Mouse (Mus musculus): ENCODE results near the gene Atp6v0c. TPM values are rescaled to one million over a fixed set of nuclear protein-coding genes. Genes with fewer than 3 reads are reported as not detected.
A peak's percentile ranks its signal among the peaks of the same experiment; 100 is the strongest.
"Not testable (repeated sequence)": the region's sequence is repeated elsewhere in the genome, so short reads cannot be mapped to it uniquely, and the experiment has no call there.

Gene Atp6v0c
- polyA plus RNA-seq, 2 experiments: 236 to 326 TPM

GRCm38 (mm10) chr17:24131570-24131969 lies 37.9 kb downstream of the Atp6v0c start:
- H3K4me2 ChIP-seq (ENCODE audit: low read depth): no peak overlapping the region
- no peak overlapping the region for H3K4me3 ChIP-seq (ENCODE audit: insufficient read depth in 1 of 2, low read depth in 2 of 2, low read length in 2 of 2)
- no peak overlapping the region for H3K9ac ChIP-seq (replicated peaks)
- no peak for ATAC-seq (ENCODE audit: insufficient read depth)
- H3K9me3 ChIP-seq (ENCODE audit: control insufficient read depth, low read length): no peaks in the 10 kb centered on the region
- no peaks in the 10 kb centered on the region for H3K27me3 ChIP-seq (ENCODE audit: control insufficient read depth, insufficient read depth, low read length)
- no peak overlapping the region for H3K27ac ChIP-seq
- WGBS (ENCODE audit: insufficient replicate concordance): 92% methylated on average over 3 of the region's 3 CpGs
- no peaks in the 10 kb centered on the region; the same call in 1 of the 2 replicates for H3K36me3 ChIP-seq (replicated peaks; ENCODE audit: control insufficient read depth, insufficient read depth, low read depth)
- TF ChIP-seq EP300 (IDR thresholded peaks at IDR 0.05; ENCODE audit: low read depth): no peak
- TF ChIP-seq CTCF (IDR thresholded peaks at IDR 0.05; ENCODE audit: low read depth): peak; percentile 43
- peaks cover 6 to 7% of the 10 kb centered on the region in 2 experiments; a peak in 3 of 4 replicates for H3K4me1 ChIP-seq (replicated peaks; ENCODE audit: control insufficient read depth in 2 of 2, insufficient read depth in 2 of 2, low read length in 1 of 2)
- DNase-seq (ENCODE audit: low read depth in 3 of 3, low spot score in 3 of 3): no peak

GRCm38 (mm10) chr17:24129246-24129645 lies 40.3 kb downstream of the Atp6v0c start:
- H3K36me3 ChIP-seq (replicated peaks; ENCODE audit: control insufficient read depth, insufficient read depth, low read depth); H3K4me1 ChIP-seq (replicated peaks; ENCODE audit: control insufficient read depth in 2 of 2, insufficient read depth in 2 of 2, low read length in 1 of 2); H3K9ac ChIP-seq (replicated peaks); H3K27me3 ChIP-seq (ENCODE audit: control insufficient read depth, insufficient read depth, low read length); H3K9me3 ChIP-seq (ENCODE audit: control insufficient read depth, low read length); DNase-seq (ENCODE audit: low read depth in 3 of 3, low spot score in 3 of 3); H3K4me2 ChIP-seq (ENCODE audit: low read depth); H3K27ac ChIP-seq; H3K4me3 ChIP-seq (ENCODE audit: insufficient read depth in 1 of 2, low read depth in 2 of 2, low read length in 2 of 2); ATAC-seq (ENCODE audit: insufficient read depth): not testable (repeated sequence)
- WGBS (ENCODE audit: insufficient replicate concordance): 83% methylated on average over 4 of the region's 4 CpGs

GRCm38 (mm10) chr17:24127592-24127991 lies 41.9 kb downstream of the Atp6v0c start:
- TF ChIP-seq CTCF (IDR thresholded peaks at IDR 0.05; ENCODE audit: low read depth) (no peak), EP300 (IDR thresholded peaks at IDR 0.05; ENCODE audit: low read depth) (no peak)
- no peaks in the 10 kb centered on the region for H3K36me3 ChIP-seq (replicated peaks; ENCODE audit: control insufficient read depth, insufficient read depth, low read depth)
- H3K4me1 ChIP-seq (replicated peaks; ENCODE audit: control insufficient read depth in 2 of 2, insufficient read depth in 2 of 2, low read length in 1 of 2): no peaks in the 10 kb centered on the region; a peak in 1 of 4 replicates
- no peak for DNase-seq (ENCODE audit: low read depth in 3 of 3, low spot score in 3 of 3)
- H3K27me3 ChIP-seq (ENCODE audit: control insufficient read depth, insufficient read depth, low read length): no peaks in the 10 kb centered on the region
- no peak overlapping the region for H3K9ac ChIP-seq (replicated peaks)
- no peak overlapping the region for H3K4me2 ChIP-seq (ENCODE audit: low read depth)
- no peak for ATAC-seq (ENCODE audit: insufficient read depth)
- no peak overlapping the region for H3K27ac ChIP-seq
- no peaks in the 10 kb centered on the region for H3K9me3 ChIP-seq (ENCODE audit: control insufficient read depth, low read length)
- H3K4me3 ChIP-seq (ENCODE audit: insufficient read depth in 1 of 2, low read depth in 2 of 2, low read length in 2 of 2): no peak overlapping the region
- WGBS (ENCODE audit: insufficient replicate concordance): 73% methylated on average over 1 of the region's 1 CpGs

- ATAC-seq (ENCODE audit: insufficient read depth) (no peak), DNase-seq (ENCODE audit: low read depth in 3 of 3, low spot score in 3 of 3) (no peak)
- H3K36me3 ChIP-seq (replicated peaks; ENCODE audit: control insufficient read depth, insufficient read depth, low read depth): no peaks in the 10 kb centered on the region
- TF ChIP-seq EP300 (IDR thresholded peaks at IDR 0.05; ENCODE audit: low read depth): no peak
- TF ChIP-seq CTCF (IDR thresholded peaks at IDR 0.05; ENCODE audit: low read depth): no peak
- 78% methylated on average over 3 of the region's 3 CpGs for WGBS (ENCODE audit: insufficient replicate concordance)
- H3K27me3 ChIP-seq (ENCODE audit: control insufficient read depth, insufficient read depth, low read length): no peaks in the 10 kb centered on the region
- no peaks in the 10 kb centered on the region for H3K9me3 ChIP-seq (ENCODE audit: control insufficient read depth, low read length)
- no peak overlapping the region for H3K4me2 ChIP-seq (ENCODE audit: low read depth)
- H3K27ac ChIP-seq: no peak overlapping the region
- H3K9ac ChIP-seq (replicated peaks): no peak overlapping the region
- no peak overlapping the region for H3K4me3 ChIP-seq (ENCODE audit: insufficient read depth in 1 of 2, low read depth in 2 of 2, low read length in 2 of 2)
- H3K4me1 ChIP-seq (replicated peaks; ENCODE audit: control insufficient read depth in 2 of 2, insufficient read depth in 2 of 2, low read length in 1 of 2): no peaks in the 10 kb centered on the region
Measured at GRCm38 (mm10) chr17:24126801-24127200, 42.7 kb downstream of the Atp6v0c start.

GRCm38 (mm10) chr17:24119446-24119845 lies 50.1 kb downstream of the Atp6v0c start:
- Histone ChIP-seq H3K9ac (replicated peaks) (no peak overlapping the region), H3K4me1 (replicated peaks; ENCODE audit: control insufficient read depth in 2 of 2, insufficient read depth in 2 of 2, low read length in 1 of 2) (peaks cover 0 to 4% of the 10 kb centered on the region in 2 experiments; a peak in 1 of 4 replicates), H3K27ac (no peak overlapping the region), H3K36me3 (replicated peaks; ENCODE audit: control insufficient read depth, insufficient read depth, low read depth) (no peaks in the 10 kb centered on the region), H3K9me3 (ENCODE audit: control insufficient read depth, low read length) (no peaks in the 10 kb centered on the region), H3K4me3 (ENCODE audit: insufficient read depth in 1 of 2, low read depth in 2 of 2, low read length in 2 of 2) (no peak overlapping the region), H3K4me2 (ENCODE audit: low read depth) (no peak overlapping the region), H3K27me3 (ENCODE audit: control insufficient read depth, insufficient read depth, low read length) (no peaks in the 10 kb centered on the region)
- no peak for ATAC-seq (ENCODE audit: insufficient read depth)
- DNase-seq (ENCODE audit: low read depth in 3 of 3, low spot score in 3 of 3): no peak
- 75% methylated on average over 3 of the region's 3 CpGs for WGBS (ENCODE audit: insufficient replicate concordance)
- TF ChIP-seq EP300 (IDR thresholded peaks at IDR 0.05; ENCODE audit: low read depth): no peak
- no peak for TF ChIP-seq CTCF (IDR thresholded peaks at IDR 0.05; ENCODE audit: low read depth)

Other genes with a start within 250 kb of the Atp6v0c start
- not detected in 2 replicates for gene Sbp, start 228.0 kb downstream of the Atp6v0c start, polyA plus RNA-seq (2012; rRNA removed)
- not detected in 2 replicates for gene Sbp, start 228.0 kb downstream of the Atp6v0c start, polyA plus RNA-seq (2014; fragmentation: Nextera tagmentation; extraction: Ambion mirVana)
- not detected in 2 replicates for gene Sbpl, start 214.4 kb downstream of the Atp6v0c start, polyA plus RNA-seq (2012; rRNA removed)
- gene Sbpl, start 214.4 kb downstream of the Atp6v0c start, polyA plus RNA-seq (2014; fragmentation: Nextera tagmentation; extraction: Ambion mirVana): not detected in 2 replicates
- gene Prss30, start 189.1 kb downstream of the Atp6v0c start, polyA plus RNA-seq (2012; rRNA removed): 0.07 and 0.13 TPM in 2 replicates
- gene Prss30, start 189.1 kb downstream of the Atp6v0c start, polyA plus RNA-seq (2014; fragmentation: Nextera tagmentation; extraction: Ambion mirVana): 0.06 TPM in 1 of 2 replicates, not detected in the other
- not detected in 2 replicates for gene Prss22, start 171.6 kb downstream of the Atp6v0c start, polyA plus RNA-seq (2012; rRNA removed)
- not detected in 2 replicates for gene Prss22, start 171.6 kb downstream of the Atp6v0c start, polyA plus RNA-seq (2014; fragmentation: Nextera tagmentation; extraction: Ambion mirVana)
- gene Prss27, start 131.6 kb downstream of the Atp6v0c start, polyA plus RNA-seq (2012; rRNA removed): not detected in 2 replicates
- not detected in 2 replicates for gene Prss27, start 131.6 kb downstream of the Atp6v0c start, polyA plus RNA-seq (2014; fragmentation: Nextera tagmentation; extraction: Ambion mirVana)
- gene Kctd5, start 96.2 kb downstream of the Atp6v0c start, polyA plus RNA-seq (2012; rRNA removed): 9.3 and 10.0 TPM in 2 replicates
- gene Kctd5, start 96.2 kb downstream of the Atp6v0c start, polyA plus RNA-seq (2014; fragmentation: Nextera tagmentation; extraction: Ambion mirVana): 10.9 and 11.3 TPM in 2 replicates
- gene Pdpk1, start 18.8 kb downstream of the Atp6v0c start, polyA plus RNA-seq (2012; rRNA removed): 8.5 and 9.7 TPM in 2 replicates
- gene Pdpk1, start 18.8 kb downstream of the Atp6v0c start, polyA plus RNA-seq (2014; fragmentation: Nextera tagmentation; extraction: Ambion mirVana): 24.5 and 25.5 TPM in 2 replicates
- gene Amdhd2, start 5.9 kb downstream of the Atp6v0c start, polyA plus RNA-seq (2012; rRNA removed): 11.6 and 12.7 TPM in 2 replicates
- 17.6 and 21.7 TPM in 2 replicates for gene Amdhd2, start 5.9 kb downstream of the Atp6v0c start, polyA plus RNA-seq (2014; fragmentation: Nextera tagmentation; extraction: Ambion mirVana)
- 14.1 TPM in 2 replicates for gene Tbc1d24, start 35.9 kb upstream of the Atp6v0c start, polyA plus RNA-seq (2012; rRNA removed)
- gene Tbc1d24, start 35.9 kb upstream of the Atp6v0c start, polyA plus RNA-seq (2014; fragmentation: Nextera tagmentation; extraction: Ambion mirVana): 4.9 and 5.4 TPM in 2 replicates
- 0.59 and 0.64 TPM in 2 replicates for gene Ntn3, start 39.8 kb upstream of the Atp6v0c start, polyA plus RNA-seq (2012; rRNA removed)
- gene Ntn3, start 39.8 kb upstream of the Atp6v0c start, polyA plus RNA-seq (2014; fragmentation: Nextera tagmentation; extraction: Ambion mirVana): 0.45 and 0.69 TPM in 2 replicates
- gene Tedc2, start 51.1 kb upstream of the Atp6v0c start, polyA plus RNA-seq (2012; rRNA removed): 18.3 and 21.1 TPM in 2 replicates
- gene Tedc2, start 51.1 kb upstream of the Atp6v0c start, polyA plus RNA-seq (2014; fragmentation: Nextera tagmentation; extraction: Ambion mirVana): 7.7 and 7.9 TPM in 2 replicates
- gene Ccnf, start 81.8 kb upstream of the Atp6v0c start, polyA plus RNA-seq (2012; rRNA removed): 34.0 and 36.9 TPM in 2 replicates
- 69.5 and 71.7 TPM in 2 replicates for gene Ccnf, start 81.8 kb upstream of the Atp6v0c start, polyA plus RNA-seq (2014; fragmentation: Nextera tagmentation; extraction: Ambion mirVana)
- 0.04 TPM in 1 of 2 replicates, not detected in the other for gene Abca17, start 181.4 kb upstream of the Atp6v0c start, polyA plus RNA-seq (2012; rRNA removed)
- gene Abca17, start 181.4 kb upstream of the Atp6v0c start, polyA plus RNA-seq (2014; fragmentation: Nextera tagmentation; extraction: Ambion mirVana): not detected in 2 replicates
- gene Abca3, start 182.2 kb upstream of the Atp6v0c start, polyA plus RNA-seq (2012; rRNA removed): 14.4 and 14.8 TPM in 2 replicates
- gene Abca3, start 182.2 kb upstream of the Atp6v0c start, polyA plus RNA-seq (2014; fragmentation: Nextera tagmentation; extraction: Ambion mirVana): 12.5 and 14.4 TPM in 2 replicates
- gene Rnps1, start 244.9 kb upstream of the Atp6v0c start, polyA plus RNA-seq (2012; rRNA removed): 91.5 and 114 TPM in 2 replicates
- 90.6 and 96.3 TPM in 2 replicates for gene Rnps1, start 244.9 kb upstream of the Atp6v0c start, polyA plus RNA-seq (2014; fragmentation: Nextera tagmentation; extraction: Ambion mirVana)

Measured in liver, embryonic 14.5 days (tissue).